Mouse (Mus musculus) neural tube, embryonic 12.5 days (tissue): ENCODE data around the gene Atp10a. TPM values are rescaled to one million over a fixed set of nuclear protein-coding genes. Genes with fewer than 3 reads are reported as not detected.

Experiments used
- ATAC-seq: fragments of 200-750 bp; cut with Nextera tagmentation; 2 replicates; pipeline ENCODE4 v1.8.0; 2017; ENCODE audit warnings: low read depth, mild to moderate bottlenecking, moderate TSS enrichment, moderate library complexity; ENCODE audit not compliant: low FRiP score
- H3K27ac ChIP-seq: fragments of 300-500 bp; sonication (generic); 2 replicates; pipeline ENCODE4 v1.5.1; 2016
- H3K27me3 ChIP-seq: fragments of 300-500 bp; sonication (generic); replicated peaks from 2 replicates; pipeline ENCODE4 v1.6.1; 2016; ENCODE audit warnings: mild to moderate bottlenecking
- H3K36me3 ChIP-seq: fragments of 300-500 bp; sonication (generic); 2 replicates; pipeline ENCODE4 v1.6.1; 2016; ENCODE audit warnings: mild to moderate bottlenecking
- H3K4me1 ChIP-seq: fragments of 300-500 bp; sonication (generic); 2 replicates; pipeline ENCODE4 v1.6.1; 2016
- H3K4me2 ChIP-seq: fragments of 300-500 bp; sonication (generic); replicated peaks from 2 replicates; pipeline ENCODE4 v1.6.1; 2016; ENCODE audit warnings: mild to moderate bottlenecking
- H3K4me3 ChIP-seq: fragments of 300-500 bp; sonication (generic); 2 replicates; pipeline ENCODE4 v1.5.1; 2016
- H3K9ac ChIP-seq: fragments of 300-500 bp; sonication (generic); 2 replicates; pipeline ENCODE4 v1.6.1; 2016; ENCODE audit warnings: mild to moderate bottlenecking
- H3K9me3 ChIP-seq: fragments of 300-500 bp; sonication (generic); 2 replicates; pipeline ENCODE4 v1.6.1; 2016; ENCODE audit warnings: mild to moderate bottlenecking
- WGBS: fragments of 180-500 bp; shearing (Covaris S2); methylation state at CpG from one replicate; pipeline ENCODE4 v1.1.7; 2016; 5-methylcytosine and 5-hydroxymethylcytosine counted together
- polyA plus RNA-seq: library from polyadenylated mRNA; unstranded; fragments of >200 nt; fragmentation: Nextera tagmentation; extraction: Ambion mirVana; gene quantifications from 2 replicates; pipeline ENCODE4 v1.2.1, GENCODE M21; 2016

Atp10a gene
- polyA plus RNA-seq, 1 experiment from 2014 or later: 2.4 TPM

DNA sequence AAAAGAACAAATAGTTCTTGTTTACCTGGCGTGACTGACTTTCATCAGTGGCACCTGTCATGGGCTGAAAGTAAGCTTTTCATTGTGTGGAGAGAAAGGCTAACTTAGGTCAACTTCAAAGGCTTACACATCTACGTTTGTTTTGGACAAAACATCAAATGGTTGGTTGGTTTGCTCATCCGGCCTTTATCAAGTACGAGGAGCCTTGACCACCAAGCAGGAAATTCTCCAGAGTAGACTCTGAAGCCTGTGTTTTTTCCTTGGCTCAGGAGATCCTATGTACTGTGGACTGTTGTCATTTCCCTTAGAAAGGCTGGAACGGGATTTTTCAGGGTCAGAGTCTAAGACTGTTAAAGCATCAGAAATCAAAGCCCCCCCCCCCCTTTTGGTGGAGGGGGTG lies 90.9 kb downstream of the Atp10a start:
- Histone ChIP-seq H3K4me2 (no peak overlapping the region), H3K36me3 (no peaks in the 10 kb centered on the region), H3K4me1 (no peaks in the 10 kb centered on the region), H3K27me3 (no peaks in the 10 kb centered on the region), H3K9ac (no peak overlapping the region), H3K27ac (no peak overlapping the region), H3K4me3 (no peak overlapping the region), H3K9me3 (no peaks in the 10 kb centered on the region)
- 82% methylated on average over 5 of the region's 5 CpGs for WGBS
- ATAC-seq: no peak

DNA sequence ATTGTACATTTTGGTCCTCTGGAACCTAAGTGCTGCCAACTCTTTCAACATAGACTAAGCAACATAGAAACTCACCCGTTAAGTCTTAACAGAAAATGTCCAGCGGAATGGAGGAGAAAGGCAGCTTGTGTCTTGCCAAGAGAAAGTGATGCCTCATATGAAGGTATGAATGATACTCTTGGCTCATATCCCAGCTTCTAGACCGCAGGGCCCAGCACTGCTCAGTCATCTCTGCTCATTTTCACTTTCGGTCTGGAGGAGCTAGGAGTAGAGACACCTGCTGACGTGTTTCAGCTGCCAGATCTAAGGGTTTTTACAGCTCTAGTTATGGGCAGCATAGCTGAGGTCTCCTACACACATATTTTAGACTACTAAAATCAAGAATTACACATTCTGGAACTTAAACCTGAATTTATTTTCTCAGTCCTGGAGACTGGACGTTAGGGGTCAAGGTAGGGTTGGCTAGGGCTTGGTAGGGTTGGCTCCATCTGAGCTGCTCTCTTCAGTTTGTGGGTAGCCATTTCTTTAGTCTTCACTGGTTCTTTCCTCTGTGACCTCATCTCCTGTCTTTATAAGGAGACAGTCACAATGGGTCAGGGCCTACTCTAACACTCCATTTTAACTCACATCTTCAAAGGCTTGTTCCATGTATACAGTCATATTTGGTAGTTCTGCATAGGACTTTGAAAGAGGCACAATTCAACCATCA lies 94.1 kb downstream of the Atp10a start:
- no peak overlapping the region for H3K9ac ChIP-seq
- H3K9me3 ChIP-seq: no peaks in the 10 kb centered on the region
- H3K36me3 ChIP-seq: no peaks in the 10 kb centered on the region
- 90% methylated on average over 6 of the region's 6 CpGs for WGBS
- H3K4me2 ChIP-seq: no peak overlapping the region
- H3K27ac ChIP-seq: no peak overlapping the region
- H3K4me3 ChIP-seq: no peak overlapping the region
- no peaks in the 10 kb centered on the region for H3K4me1 ChIP-seq
- ATAC-seq: no peak
- no peaks in the 10 kb centered on the region for H3K27me3 ChIP-seq

DNA sequence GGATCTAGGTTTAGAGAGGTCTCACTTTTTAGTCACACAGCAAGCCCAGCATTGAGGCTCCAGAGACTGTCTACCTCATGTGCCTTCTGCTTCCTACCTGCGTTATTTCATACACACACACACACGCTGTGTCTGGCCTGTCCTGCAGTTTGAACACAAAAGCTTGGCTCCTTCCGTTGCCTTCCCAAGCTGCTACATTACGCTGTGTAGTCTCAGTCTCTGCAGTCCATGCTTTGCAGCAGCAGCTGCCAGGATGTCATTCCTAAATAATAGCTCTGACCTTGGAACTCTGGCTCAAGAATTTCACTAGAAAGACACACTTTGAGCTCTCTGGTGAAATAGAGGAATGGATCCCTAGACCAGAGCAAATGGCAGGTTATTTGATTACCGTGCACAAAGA lies 96.1 kb downstream of the Atp10a start:
- Histone ChIP-seq H3K27me3 (no peaks in the 10 kb centered on the region), H3K4me1 (no peaks in the 10 kb centered on the region), H3K27ac (no peak overlapping the region), H3K4me2 (no peak overlapping the region), H3K4me3 (no peak overlapping the region), H3K9ac (no peak overlapping the region), H3K36me3 (no peaks in the 10 kb centered on the region), H3K9me3 (no peaks in the 10 kb centered on the region)
- ATAC-seq: 0 out of 2 replicates have a peak, but pooled peaks have one; percentile 33
- 61% methylated on average over 5 of the region's 5 CpGs for WGBS

DNA sequence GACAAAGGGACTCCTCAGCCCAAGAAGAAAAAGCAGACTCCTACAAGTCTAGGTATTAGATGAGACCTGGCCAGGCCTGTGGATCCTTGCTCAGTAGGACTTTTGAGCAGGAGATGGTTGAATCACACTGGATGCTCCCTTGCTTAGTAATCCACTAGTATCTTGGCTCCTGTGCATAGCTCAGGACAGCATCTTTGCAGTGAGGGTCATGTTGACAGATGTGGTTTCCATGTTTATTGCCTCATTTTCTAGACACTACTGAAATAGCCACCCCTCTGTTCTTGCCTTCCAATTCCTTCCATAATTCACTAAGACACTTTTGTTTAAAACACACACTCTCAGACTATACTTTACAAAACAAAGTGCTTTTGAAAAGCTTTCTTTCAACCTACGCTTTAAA lies 98.1 kb downstream of the Atp10a start:
- Histone ChIP-seq H3K4me1 (no peaks in the 10 kb centered on the region), H3K4me3 (no peak overlapping the region), H3K9ac (no peak overlapping the region), H3K27ac (no peak overlapping the region), H3K9me3 (no peaks in the 10 kb centered on the region), H3K36me3 (no peaks in the 10 kb centered on the region), H3K27me3 (no peaks in the 10 kb centered on the region), H3K4me2 (no peak overlapping the region)
- WGBS: 27% methylated on average over 1 of the region's 1 CpGs
- ATAC-seq: no peak

DNA sequence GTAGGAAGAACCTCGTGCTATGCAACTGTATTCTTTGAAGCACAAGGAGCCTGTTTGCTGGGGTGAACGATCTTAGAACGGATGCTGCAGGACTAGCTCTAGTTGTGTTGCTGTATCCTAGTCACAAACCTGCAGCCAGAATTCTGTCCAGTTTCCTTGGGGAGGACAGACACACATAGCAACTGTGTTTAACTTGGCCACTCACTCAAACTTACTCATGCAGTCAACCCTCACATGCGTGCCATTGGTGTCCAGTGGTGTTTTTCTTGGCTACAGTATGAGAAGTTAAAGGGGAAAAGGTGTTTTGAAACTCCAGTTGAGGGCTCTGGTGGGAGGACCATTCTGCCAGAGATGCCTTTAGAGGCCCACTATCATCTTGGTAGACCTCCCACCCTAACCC lies 98.6 kb downstream of the Atp10a start:
- Histone ChIP-seq H3K27me3 (no peaks in the 10 kb centered on the region), H3K36me3 (no peaks in the 10 kb centered on the region), H3K4me3 (no peak overlapping the region), H3K9ac (no peak overlapping the region), H3K4me1 (no peaks in the 10 kb centered on the region), H3K4me2 (no peak overlapping the region), H3K9me3 (no peaks in the 10 kb centered on the region), H3K27ac (no peak overlapping the region)
- 34% methylated on average over 4 of the region's 4 CpGs for WGBS
- no peak for ATAC-seq

DNA sequence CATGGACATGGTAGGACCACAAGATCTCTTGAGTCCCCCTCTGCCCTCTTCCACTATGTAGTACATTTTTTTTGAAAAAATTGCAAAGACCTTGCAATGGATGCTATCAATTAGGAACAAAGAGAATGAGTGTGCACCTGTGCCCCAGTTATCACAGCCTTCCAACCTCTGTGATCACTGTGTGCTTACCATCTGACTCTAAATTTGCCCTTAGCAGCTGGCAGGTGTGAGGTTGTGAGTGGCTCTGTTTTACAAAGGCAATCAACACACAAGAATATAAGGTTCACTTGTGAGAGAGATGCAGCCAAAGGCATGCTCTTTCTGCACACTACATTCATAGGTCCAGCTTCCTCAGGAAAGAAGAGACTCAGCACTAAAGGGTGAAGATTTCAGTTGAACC lies 99.1 kb downstream of the Atp10a start:
- ATAC-seq: no peak

DNA sequence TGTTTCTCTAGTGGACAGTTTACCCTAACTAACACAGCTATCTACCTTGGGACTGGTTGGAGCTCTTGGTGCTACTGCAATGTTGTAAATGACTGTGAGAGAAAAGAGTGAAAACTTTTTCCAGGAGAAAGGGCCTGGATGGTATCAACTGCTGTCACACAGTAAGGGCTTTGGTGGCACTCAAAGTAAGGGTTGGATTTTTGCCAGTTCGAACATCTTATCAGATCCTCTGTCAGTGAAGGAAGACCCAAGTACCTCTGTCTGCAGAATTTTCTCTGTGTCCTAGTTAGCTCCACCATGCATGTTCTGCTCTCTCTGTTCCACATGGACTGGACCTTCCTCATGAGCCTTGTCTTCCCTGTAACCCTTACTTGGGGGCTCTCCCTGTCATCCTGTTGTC lies 99.9 kb downstream of the Atp10a start:
- H3K4me2 ChIP-seq: no peak overlapping the region
- H3K4me1 ChIP-seq: no peaks in the 10 kb centered on the region
- no peak for ATAC-seq
- H3K27ac ChIP-seq: no peak overlapping the region
- no peaks in the 10 kb centered on the region for H3K9me3 ChIP-seq
- WGBS: 91% methylated on average over 1 of the region's 1 CpGs
- no peak overlapping the region for H3K9ac ChIP-seq
- H3K4me3 ChIP-seq: no peak overlapping the region
- no peaks in the 10 kb centered on the region for H3K36me3 ChIP-seq
- H3K27me3 ChIP-seq: no peaks in the 10 kb centered on the region

More for the DNA sequence above, 99.1 kb downstream of the Atp10a start:
- H3K27ac ChIP-seq: no peak overlapping the region
- H3K4me1 ChIP-seq: no peaks in the 10 kb centered on the region
- H3K9me3 ChIP-seq: no peaks in the 10 kb centered on the region
- no peak overlapping the region for H3K4me3 ChIP-seq
- H3K36me3 ChIP-seq: no peaks in the 10 kb centered on the region
- H3K4me2 ChIP-seq: no peak overlapping the region
- no peak overlapping the region for H3K9ac ChIP-seq
- no peaks in the 10 kb centered on the region for H3K27me3 ChIP-seq

DNA sequence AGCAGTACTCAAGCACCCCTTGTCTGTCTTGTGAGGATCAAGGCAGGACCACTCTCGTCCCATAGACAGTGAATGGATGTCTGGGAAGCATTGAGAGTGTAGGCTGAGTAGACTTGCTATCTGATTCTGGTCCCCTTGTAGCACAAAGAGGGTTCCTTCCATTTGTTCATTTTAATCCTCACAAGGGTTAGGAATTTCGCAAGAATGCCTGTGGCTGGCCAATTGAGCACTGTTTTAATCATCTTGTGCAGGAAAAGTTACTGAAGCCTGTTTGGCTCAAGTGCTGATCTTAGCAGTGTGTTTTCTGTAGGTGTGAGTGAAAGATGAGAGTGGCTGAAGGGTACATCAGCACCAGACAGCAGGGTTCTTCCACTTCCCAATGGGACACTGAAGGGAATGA lies 101.4 kb downstream of the Atp10a start:
- no peaks in the 10 kb centered on the region for H3K4me1 ChIP-seq
- no peak overlapping the region for H3K4me3 ChIP-seq
- 85% methylated on average over 2 of the region's 2 CpGs for WGBS

DNA sequence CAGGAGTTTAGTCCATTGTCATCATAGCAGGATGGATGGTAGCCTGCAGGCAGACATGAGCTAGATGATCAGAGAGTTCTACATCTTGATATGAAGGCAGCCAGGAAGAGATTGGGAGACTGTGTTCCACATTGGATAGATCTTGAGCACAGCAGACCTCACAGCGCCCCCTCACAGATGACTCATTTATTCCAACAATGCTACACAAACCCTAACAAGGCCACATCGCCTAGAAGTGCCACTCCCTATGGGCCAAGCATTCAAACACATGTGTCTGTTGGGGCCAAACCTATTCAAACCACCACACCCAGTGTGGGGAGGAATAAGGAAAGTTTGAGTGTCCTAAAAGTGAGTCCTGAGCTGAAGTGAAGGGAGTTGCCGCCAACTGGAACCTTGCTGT lies 102.4 kb downstream of the Atp10a start:
- ATAC-seq: no peak
- 87% methylated on average over 3 of the region's 3 CpGs for WGBS

More for the DNA sequence above, 101.4 kb downstream of the Atp10a start:
- no peak for ATAC-seq
- H3K27me3 ChIP-seq: no peaks in the 10 kb centered on the region
- no peak overlapping the region for H3K9ac ChIP-seq
- H3K27ac ChIP-seq: no peak overlapping the region
- H3K9me3 ChIP-seq: no peaks in the 10 kb centered on the region
- no peak overlapping the region for H3K4me2 ChIP-seq
- no peaks in the 10 kb centered on the region for H3K36me3 ChIP-seq

DNA sequence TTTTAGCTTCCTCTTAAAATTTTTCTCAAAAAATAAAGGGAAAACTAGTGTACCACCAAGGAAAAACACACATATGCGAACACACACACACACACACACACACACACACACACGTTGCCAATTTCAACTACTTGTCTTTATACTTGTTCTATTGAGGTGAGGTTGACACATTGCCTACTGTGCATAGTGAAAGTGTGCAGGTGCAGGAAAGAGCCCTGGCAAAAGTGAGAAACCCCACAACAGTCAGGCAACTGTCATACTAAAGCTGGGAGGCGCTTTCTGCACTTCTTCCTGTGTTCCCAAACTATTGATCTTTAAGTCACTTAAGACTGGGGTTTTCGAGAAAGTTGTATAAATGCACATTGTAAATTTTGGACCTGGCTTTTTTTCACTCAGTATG lies 103.3 kb downstream of the Atp10a start:
- H3K4me2 ChIP-seq: no peak overlapping the region
- ATAC-seq: no peak
- no peak overlapping the region for H3K27ac ChIP-seq
- H3K27me3 ChIP-seq: no peaks in the 10 kb centered on the region
- no peaks in the 10 kb centered on the region for H3K36me3 ChIP-seq
- no peaks in the 10 kb centered on the region for H3K9me3 ChIP-seq
- H3K9ac ChIP-seq: no peak overlapping the region
- no peak overlapping the region for H3K4me3 ChIP-seq
- WGBS: 89% methylated on average over 4 of the region's 4 CpGs
- no peaks in the 10 kb centered on the region for H3K4me1 ChIP-seq

More for the DNA sequence above, 102.4 kb downstream of the Atp10a start:
- Histone ChIP-seq H3K4me1 (no peaks in the 10 kb centered on the region), H3K4me3 (no peak overlapping the region), H3K4me2 (no peak overlapping the region), H3K27ac (no peak overlapping the region), H3K36me3 (no peaks in the 10 kb centered on the region), H3K9ac (no peak overlapping the region), H3K9me3 (no peaks in the 10 kb centered on the region), H3K27me3 (no peaks in the 10 kb centered on the region)

DNA sequence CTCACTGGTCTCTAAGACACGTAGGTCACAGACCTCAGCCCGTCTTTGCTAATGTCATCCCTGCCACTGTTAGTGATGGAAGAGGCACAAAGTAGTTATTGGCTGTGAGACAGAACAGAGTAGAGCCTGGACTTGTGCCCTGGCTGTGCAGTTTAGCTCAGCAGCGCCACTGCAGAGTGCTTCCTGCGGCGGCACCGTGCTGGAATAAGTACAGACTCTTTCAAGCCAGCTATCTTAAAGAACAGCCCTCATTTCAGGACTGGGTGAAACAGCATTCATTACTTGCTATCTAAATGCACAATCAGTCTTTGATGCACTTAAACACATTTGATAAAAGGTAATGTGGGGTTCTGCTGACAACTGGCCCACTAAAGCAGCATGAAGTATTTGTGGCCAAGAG lies 111.3 kb downstream of the Atp10a start:
- ATAC-seq: no peak
- WGBS: 81% methylated on average over 6 of the region's 6 CpGs

DNA sequence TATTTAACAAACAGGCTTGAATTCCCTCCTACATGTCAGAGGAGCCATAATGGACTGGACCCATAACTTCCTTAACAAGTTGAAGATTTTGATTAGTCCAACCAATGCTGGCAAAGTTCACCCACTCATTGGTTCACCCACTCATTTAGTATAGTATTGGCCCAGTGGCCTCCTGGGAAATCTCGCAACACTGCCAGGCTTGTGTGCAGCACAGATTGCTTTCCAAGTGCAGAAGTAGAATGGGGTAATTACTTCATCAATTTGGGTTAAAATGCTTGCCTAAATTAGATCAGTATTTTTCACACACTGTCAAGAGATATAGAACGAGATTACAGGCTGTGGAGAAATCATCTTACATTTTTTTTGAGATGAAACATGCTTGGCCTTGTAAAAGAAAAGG lies 112.3 kb downstream of the Atp10a start:
- WGBS: 88% methylated on average over 2 of the region's 2 CpGs
- ATAC-seq: no peak
- Histone ChIP-seq H3K4me1 (no peaks in the 10 kb centered on the region), H3K9me3 (no peaks in the 10 kb centered on the region), H3K27ac (no peak overlapping the region), H3K27me3 (no peaks in the 10 kb centered on the region), H3K4me3 (no peak overlapping the region), H3K9ac (no peak overlapping the region), H3K4me2 (no peak overlapping the region), H3K36me3 (no peaks in the 10 kb centered on the region)

More for the DNA sequence above, 111.3 kb downstream of the Atp10a start:
- Histone ChIP-seq H3K9ac (no peak overlapping the region), H3K36me3 (no peaks in the 10 kb centered on the region), H3K27ac (no peak overlapping the region), H3K4me3 (no peak overlapping the region), H3K4me2 (no peak overlapping the region), H3K4me1 (no peaks in the 10 kb centered on the region), H3K27me3 (no peaks in the 10 kb centered on the region), H3K9me3 (no peaks in the 10 kb centered on the region)

DNA sequence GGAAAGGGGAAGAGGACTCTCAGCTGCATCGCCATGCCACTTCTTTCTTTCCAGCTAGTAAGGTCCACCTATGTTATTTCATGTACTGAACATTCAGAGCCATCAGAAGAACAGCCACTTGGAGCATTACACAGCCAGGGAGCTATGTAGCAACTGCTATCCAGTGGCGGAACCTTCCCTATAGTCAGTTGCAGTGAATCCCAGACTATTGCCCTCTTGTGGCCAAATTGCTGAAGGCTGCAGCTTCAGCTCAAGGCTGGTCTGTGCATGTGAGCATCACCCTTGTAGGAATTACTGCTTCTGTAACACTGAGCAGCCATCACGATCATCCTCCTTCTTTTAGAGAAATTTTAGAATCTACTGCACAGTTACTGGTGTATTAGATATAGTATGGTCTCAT lies 114.3 kb downstream of the Atp10a start:
- H3K36me3 ChIP-seq: no peaks in the 10 kb centered on the region
- H3K4me1 ChIP-seq: no peaks in the 10 kb centered on the region
- no peak overlapping the region for H3K4me2 ChIP-seq
- no peaks in the 10 kb centered on the region for H3K27me3 ChIP-seq
- H3K27ac ChIP-seq: no peak overlapping the region
- H3K4me3 ChIP-seq: no peak overlapping the region
- peak; percentile 65; the same call in 1 of the 2 replicates for ATAC-seq
- WGBS: 70% methylated on average over 3 of the region's 3 CpGs
- no peaks in the 10 kb centered on the region for H3K9me3 ChIP-seq
- H3K9ac ChIP-seq: no peak overlapping the region
